Mouse (Mus musculus) WW6 (cell line): ENCODE results near the gene 4933424G06Rik.

Experiments
- DNase-seq: peaks from one replicate; pipeline ENCODE4 v3.0.0-alpha.2; 2013; ENCODE audit warnings: low read depth, low spot score

Gene 4933424G06Rik

DNA sequence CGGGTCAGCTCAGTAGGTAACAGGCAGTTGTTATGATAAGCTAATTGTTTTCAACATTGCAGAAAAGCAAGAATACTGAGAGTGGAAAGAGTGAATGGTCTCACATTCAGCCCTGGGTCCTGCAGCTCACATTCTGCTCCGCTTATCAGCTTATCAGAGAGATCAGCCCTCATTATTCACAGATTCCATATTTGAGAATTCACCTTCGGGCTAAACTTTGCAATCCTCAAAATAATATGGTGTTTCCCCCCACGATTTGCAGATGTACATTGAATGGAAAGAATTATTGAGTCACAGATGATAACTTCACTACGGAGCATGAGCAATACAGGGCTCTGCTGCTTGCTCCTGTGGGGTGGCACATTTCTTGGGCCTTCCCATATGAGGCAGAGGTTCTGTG lies 58.8 kb downstream of the 4933424G06Rik start:
- DNase-seq, result no peak

DNA sequence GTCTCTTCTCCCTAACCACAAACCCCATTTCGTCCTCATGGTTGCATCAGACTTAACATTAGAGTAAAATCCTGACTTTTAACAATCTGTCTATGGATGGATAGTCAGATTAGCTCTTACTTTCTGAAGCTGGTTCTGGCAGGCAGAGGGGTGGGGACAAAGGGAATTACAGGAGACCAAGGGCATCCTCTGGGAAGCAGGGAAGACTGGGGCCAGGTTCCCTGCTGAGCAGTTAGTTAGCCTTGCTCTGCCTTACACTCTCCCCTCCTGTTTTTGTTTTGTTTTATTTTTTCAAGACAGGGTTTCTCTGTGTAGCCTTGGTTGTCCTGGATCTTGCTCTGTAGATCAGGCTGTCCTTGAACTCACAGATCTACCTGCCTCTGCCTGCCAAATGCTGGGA lies 60.0 kb downstream of the 4933424G06Rik start:
- no peak for DNase-seq

DNA sequence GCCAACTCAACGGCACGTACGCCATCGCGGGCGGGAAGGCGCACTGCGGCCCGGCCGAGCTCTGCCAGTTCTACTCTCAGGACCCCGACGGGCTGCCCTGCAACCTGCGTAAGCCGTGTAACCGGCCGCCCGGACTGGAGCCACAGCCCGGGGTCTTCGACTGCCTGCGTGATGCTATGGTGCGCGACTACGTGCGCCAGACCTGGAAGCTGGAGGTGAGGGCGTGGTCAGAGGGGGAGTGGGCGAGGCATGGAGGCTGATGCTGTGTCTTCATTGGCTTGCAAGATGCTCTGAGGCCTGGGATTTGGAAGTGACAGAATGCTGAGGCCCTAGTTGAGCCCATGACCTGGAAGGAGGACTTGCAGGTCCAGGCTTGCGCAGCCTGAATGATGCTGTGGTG lies 61.0 kb downstream of the 4933424G06Rik start:
- peak; percentile 69 for DNase-seq

DNA sequence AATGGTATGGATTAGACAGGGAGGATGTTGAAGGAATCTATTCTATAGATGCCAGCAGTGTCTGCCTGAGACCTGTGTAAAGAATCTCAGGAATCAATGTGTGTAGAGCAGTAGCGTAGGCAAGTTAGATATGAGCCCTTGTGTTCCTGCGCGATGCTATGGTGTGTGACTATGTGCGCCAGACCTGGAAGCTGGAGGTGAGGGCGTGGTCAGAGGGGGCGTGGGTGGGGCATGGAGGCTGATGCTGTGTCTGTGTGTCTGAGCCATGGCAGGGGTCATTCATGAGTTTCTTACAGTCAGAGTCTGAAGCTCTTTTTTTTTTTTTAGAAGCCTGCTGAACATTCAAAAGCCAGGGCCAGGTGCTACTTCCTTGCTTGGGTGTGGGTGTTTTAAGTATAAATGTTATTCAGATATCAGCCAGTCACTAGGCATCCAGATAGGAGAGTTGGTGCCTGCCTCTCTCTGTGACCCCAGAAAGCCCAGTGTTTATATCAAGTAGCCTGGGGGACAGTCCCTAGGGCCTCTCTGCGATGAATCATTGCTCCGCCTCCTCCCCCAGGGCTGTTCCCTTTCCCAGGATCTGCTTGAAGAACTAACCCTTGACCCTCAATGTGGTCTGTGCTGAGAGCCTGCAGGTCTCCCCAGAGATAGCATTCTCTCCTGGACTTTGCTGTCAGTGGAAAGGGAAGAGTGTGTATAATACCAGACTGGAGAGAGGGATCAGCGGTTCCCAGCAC lies 62.4 kb downstream of the 4933424G06Rik start:
- DNase-seq, result no peak

DNA sequence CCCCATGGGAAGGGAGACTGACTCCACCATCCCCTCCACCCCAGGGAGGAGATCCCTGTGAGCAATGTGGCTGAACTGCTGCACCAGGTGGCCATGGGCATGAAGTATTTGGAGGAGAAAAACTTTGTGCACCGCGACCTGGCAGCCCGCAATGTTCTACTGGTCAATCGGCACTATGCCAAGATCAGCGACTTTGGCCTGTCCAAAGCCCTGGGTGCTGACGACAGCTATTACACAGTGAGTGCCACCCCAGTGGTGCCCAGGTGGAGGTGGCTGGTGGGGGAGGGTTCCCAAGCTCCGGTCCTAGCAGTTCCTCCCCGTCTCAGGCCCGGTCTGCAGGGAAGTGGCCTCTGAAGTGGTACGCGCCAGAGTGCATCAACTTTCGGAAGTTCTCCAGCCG lies 70.8 kb downstream of the 4933424G06Rik start:
- no peak for DNase-seq

DNA sequence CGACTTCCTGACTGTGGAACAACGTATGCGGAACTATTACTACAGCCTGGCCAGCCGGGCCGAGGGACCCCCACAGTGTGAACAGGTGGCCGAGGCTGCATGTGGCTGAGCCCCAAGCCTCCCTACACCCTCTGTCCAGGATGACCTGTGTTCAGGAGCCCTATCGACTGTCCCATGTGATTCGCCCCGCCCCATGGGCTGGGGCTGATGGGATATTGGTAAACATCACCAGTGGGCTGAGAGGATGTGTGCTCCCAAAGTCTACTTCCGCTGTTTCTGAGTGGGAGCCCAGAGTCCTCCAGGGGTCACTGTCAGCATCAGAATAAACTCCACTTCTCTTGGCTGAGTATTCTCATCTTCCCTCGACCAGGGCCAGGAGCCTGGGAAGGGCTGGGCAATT lies 72.5 kb downstream of the 4933424G06Rik start:
- no peak for DNase-seq

DNA sequence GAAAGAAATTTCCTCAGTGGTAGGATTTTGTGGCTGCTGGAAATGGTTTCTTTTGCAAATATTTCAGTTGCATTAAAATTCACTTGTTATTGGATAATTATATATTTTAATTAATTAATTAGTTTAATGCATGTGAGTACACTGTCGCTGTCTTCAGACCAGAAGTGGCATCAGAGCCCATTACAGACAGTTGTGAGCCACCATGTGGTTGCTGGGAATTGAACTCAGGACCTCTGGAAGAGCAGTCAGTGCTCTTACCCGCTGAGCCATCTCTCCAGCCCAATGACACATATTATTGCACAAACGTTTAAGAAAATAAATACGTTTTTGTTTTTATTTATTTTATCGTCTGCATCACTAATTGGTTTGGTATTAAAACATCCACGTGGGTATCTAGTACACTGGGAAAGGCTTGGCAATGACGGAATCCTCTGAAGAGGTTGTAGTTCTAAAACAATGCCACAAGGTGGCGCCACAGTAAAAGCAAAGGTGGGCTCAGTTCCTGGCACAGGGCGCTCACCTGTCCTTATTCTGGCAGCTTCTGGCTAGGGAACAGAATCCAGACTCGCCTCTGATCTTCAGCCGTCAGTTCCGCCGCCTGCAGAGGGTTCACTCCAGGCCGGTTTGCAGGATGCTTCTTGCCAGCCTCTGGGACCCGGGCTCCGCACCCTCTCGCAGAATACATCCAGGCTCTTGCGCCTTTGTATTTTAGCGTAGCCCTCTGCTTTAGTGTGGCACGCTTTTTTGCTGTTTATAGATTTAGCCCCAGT lies 74.6 kb downstream of the 4933424G06Rik start:
- peak; percentile 72 for DNase-seq

DNA sequence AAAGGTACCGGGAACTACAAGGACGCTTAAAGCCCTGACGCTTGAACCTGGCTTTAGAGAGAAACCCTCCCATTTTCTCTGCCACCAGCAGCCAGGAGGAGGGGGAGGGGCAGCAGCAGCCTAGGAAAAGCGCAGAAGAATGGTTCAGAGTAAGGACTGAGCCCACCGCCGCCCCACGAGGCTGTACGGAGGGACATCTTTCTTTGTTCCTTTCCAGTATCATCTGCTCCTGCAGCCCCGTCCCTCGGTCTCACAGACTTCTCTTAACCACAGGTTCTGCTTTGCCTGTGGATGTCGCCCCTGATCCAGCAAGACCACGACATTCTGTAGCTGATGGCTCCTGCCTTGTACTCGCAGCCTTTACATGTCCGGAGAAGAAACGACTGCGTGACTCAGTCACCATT lies 75.3 kb downstream of the 4933424G06Rik start:
- DNase-seq, result no peak

DNA sequence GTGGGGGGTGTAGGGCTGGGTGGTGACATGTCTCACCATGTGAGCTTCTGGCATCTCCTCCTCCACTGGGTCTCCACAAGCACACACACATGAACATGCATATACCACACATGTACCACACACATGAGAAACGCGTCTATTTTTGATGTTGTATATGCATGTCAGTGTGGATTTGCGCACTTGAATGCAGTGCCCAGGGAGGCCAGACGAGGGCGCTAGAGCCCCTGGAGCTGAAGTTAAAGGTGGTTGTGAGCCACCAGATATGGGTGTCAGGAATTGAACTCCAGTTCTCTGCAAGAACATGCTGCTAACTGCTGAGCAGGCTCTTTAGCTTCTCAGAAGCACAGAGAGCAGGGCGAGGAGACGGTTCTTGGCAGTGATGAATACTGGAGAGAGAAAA lies 76.4 kb downstream of the 4933424G06Rik start:
- no peak for DNase-seq

DNA sequence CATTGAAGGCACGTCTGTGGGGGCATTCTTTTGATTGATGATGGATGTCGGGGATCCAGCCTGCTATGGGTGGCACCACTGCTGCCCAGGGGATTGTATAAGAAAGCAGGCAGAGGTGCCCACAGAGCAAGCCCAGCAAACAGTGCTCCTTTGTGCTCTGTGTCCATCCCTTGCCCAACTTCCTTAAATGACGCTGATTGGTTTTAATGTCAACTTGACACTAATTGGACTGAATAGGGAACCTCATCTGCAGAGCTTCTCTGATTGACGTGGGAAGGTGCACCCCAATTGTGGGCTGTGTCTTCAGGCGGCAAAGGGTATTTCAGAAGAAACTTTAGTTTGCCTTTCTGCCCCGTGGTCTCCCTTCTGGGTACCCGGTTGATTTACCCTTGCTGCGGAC lies 79.5 kb downstream of the 4933424G06Rik start:
- no peak for DNase-seq

DNA sequence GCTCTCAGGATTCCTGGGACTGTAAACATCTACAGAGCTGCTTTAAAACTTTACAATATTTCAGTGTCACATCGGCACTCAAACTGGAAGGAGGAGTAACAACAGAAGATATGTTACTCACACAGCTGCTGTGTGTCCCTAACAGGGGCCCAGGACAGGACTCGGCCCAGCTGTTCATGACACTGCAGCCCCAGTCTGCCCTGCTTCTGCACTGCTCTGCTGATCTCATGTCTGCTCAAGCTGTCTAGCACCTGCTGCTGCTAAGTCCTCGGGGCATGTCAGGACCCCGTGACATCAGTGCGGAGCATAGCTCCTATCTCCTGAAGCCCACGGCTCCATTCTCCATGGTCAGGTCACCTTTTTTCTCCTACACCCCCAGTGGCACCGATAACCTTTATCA lies 86.8 kb downstream of the 4933424G06Rik start:
- DNase-seq, result no peak

DNA sequence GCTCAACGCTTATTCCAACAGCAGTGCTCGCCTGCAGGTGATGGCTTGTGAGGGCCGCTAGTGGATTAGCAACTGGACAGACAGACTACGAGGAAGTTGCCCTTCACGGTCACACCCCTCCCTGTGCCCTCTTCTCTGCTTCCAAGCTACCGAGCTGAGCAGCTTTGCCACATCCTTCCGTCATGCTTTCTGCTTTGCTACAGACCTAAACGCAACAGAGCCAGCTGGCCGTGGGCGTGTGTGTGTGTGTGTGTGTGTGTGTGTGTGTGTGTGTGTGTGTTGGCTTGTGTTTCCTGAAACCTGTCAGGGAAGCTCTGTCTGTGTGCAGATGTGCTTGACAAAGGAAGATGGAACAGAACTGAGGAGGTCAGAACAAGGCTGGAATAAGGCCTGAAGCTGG lies 87.5 kb downstream of the 4933424G06Rik start:
- DNase-seq, result no peak

DNA sequence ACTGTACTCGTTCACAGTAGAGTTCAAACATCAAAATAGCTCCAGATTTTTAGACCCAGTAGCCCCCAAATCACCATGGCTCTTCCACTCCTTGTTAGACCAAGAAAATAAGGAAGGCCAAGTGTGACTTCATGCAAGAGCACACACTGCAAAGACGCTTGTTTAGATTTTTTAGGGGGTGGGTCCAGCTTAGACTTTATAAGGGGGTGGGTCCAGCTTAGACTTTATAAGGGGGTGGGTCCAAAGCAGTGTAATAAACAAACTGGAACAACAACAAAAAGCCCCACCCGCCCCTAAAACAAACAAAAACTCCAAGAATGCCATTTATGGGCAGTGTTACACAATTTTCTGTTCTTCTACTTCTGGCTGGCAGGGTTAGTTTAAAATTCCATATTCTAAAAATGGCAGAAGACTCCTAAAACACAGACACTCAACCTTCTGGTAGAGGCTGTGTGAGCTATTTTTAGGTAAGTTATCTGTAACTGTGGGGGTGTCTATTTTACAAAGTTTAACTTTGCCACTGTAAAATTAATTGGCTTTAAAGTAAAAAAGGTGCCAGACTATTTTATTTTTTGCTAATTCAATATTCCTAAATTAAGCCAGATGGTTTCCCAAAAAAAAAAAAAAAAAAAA lies 90.5 kb downstream of the 4933424G06Rik start:
- DNase-seq, result no peak

DNA sequence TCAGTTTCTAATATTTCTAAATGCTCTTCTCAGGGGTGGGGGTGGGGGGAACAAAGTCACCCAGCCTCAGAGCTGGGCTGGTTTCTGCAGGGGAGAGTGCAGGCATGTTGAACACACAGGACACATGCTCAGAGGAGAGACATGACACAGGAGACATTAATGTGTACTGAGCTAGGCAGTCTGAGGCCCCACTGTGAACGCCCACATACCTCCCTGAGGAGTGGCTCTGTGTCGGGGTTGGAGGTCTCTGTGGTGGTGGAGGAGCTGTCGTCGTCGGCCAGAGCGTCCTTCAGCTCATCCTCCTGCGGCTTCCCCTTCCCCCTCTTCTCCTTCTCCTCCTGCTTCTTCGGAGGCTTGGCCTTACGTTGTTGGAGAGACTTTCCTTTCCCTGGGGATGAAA lies 94.3 kb downstream of the 4933424G06Rik start:
- no peak for DNase-seq

DNA sequence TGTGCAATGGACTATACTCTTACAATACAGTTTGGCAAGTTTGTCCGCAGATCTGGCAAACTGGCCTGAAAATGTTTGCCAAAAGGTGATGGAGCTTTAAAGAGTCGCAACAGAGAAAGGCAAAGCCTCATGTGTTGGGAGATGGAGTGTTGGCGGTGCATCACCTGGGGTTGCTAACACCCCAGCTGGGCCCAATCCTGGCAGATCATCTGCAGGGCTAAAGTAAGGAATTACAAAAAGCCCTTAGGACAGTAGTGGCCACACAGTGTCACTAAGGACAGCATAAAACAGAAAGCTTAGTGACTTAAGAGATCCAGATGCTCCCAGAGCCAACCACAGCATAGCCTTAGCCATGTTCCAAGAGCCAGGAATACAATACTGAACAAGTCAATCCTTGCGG lies 94.9 kb downstream of the 4933424G06Rik start:
- DNase-seq, result no peak

DNA sequence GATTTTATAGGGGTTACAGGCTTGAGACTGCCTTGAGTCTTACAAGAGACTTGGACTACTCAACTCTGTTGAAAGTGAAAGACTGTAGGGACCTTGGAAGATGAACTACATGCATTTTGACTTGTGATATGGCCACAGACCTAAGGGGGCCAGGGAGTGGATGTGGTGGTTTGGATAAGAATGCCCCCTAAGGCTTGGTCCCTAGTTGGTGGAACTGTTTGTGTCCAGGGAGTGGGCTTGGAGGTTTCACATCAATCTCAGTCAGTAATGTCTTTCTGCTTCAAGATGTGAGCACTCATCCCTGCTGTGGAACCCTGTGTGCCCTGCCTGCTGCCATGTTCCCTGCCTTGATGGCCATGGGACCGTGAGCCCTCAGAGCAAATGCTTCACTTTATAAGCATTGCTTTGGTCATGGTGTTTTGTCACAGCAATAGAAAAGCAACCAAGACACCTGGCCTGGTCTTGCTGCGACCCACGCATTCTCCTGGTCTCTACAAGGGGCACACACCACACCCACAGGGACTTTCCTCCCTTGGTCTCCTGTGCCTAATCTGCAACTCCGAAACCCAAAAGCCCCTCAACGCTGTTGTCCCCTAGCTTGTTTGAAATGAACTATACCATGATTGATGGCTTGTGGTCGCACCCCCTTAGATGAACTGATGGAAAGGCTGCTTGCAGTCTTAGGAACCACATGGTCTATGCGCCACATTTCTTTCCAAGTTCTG lies 96.4 kb downstream of the 4933424G06Rik start:
- DNase-seq, result no peak

DNA sequence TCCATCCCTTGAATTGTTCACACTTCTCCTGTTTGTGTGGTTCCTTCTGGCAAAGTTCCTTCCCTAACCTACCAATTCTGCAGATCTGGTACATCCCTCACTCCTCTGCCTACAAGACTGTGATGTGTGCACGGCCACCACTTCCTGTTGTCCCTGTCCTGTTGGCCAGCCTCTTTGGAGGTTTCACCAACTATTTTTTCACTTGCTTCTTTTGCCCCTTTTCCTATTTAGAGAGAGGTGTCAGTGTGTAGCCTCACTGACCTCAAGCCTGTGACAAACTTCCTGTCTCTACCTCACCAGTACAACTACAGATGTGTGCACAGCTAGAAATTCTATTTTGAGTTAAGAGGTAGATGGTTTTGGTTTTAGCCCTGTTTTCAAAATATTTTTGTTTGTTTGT lies 97.1 kb downstream of the 4933424G06Rik start:
- no peak for DNase-seq
